9 mouse cellular contexts compared by ENCODE assay signal in genomic region chr5:92331635-92332338, GRCm38 (mm10). TPM values are rescaled to one million over a fixed set of nuclear protein-coding genes. Genes with fewer than 3 reads are reported as not detected.
DNase-seq lines count a peak whose midpoint lies in the region; ATAC-seq and TF ChIP-seq lines count a peak whose summit lies in the region.
"Had no signal": no experiment of that assay in that cellular context is flagged by ENCODE, and none has a peak within 500 bp of the region (broad histone marks: within the 10 kb centered on the region; RNA-seq: fewer than 3 reads in every experiment).

Art3 (plus strand) TSS chr5:92331827.

- H3K36me3 ChIP-seq in limb, embryonic 13.5 days = no peaks in the 10 kb centered on the region
- no peaks in the 10 kb centered on the region for H3K36me3 ChIP-seq in limb, embryonic 10.5 days
- no peaks in the 10 kb centered on the region for H3K36me3 ChIP-seq in liver, embryonic 16.5 days (ENCODE audit: control insufficient read depth, insufficient read depth)

- WGBS in limb, embryonic 13.5 days = 89% methylated on average over 17 of the region's 17 CpGs
- 92% methylated on average over 17 of the region's 17 CpGs for WGBS in limb, embryonic 10.5 days
- WGBS in bone marrow, adult 2 months = 75% methylated on average over 17 of the region's 17 CpGs
- WGBS in liver, embryonic 16.5 days (ENCODE audit: insufficient replicate concordance) = 81% methylated on average over 17 of the region's 17 CpGs

- no peak within 1 kb of the TSS for H3K4me3 ChIP-seq in limb, embryonic 13.5 days
- no peak within 1 kb of the TSS for H3K4me3 ChIP-seq in limb, embryonic 10.5 days
- peak within 1 kb of the TSS; percentile 51 for H3K4me3 ChIP-seq in bone marrow, adult 2 months (replicated peaks; ENCODE audit: control insufficient read depth, low read depth, low read length)
- H3K4me3 ChIP-seq in liver, embryonic 16.5 days (ENCODE audit: low read depth, low read length) = no peak within 1 kb of the TSS
- H3K4me3 ChIP-seq: erythroblast, embryonic 14.5 days had no signal

- no peak for TF ChIP-seq CTCF in bone marrow, adult 2 months (IDR thresholded peaks at IDR 0.05; ENCODE audit: control insufficient read depth, insufficient read depth, low read length)

- TF ChIP-seq POLR2A in bone marrow, adult 2 months (IDR thresholded peaks at IDR 0.05; ENCODE audit: borderline replicate concordance, control insufficient read depth, low read depth, low read length) = no peak

- no peaks in the 10 kb centered on the region for H3K9me3 ChIP-seq in limb, embryonic 13.5 days
- no peaks in the 10 kb centered on the region for H3K9me3 ChIP-seq in limb, embryonic 10.5 days (replicated peaks)
- H3K9me3 ChIP-seq in liver, embryonic 16.5 days (replicated peaks; ENCODE audit: control insufficient read depth, low read length) = no peaks in the 10 kb centered on the region

- H3K4me2 ChIP-seq in limb, embryonic 13.5 days (replicated peaks) = no peak within 1 kb of the TSS
- no peak within 1 kb of the TSS; the same call in 1 of the 2 replicates for H3K4me2 ChIP-seq in liver, embryonic 16.5 days (ENCODE audit: low read depth, low read length)

- ATAC-seq in limb, embryonic 13.5 days (ENCODE audit: low FRiP score, low read depth) = no peak
- no peak for ATAC-seq in liver, embryonic 16.5 days (ENCODE audit: low read depth)
- no peak for ATAC-seq in monocyte, adult 5-6 weeks (replicated peaks; ENCODE audit: insufficient number of reproducible peaks, low FRiP score, low TSS enrichment, poor library complexity, severe bottlenecking)
- ATAC-seq in cerebellum, adult (ENCODE audit: insufficient number of reproducible peaks, low FRiP score, low TSS enrichment) = no peak

- H3K27me3 ChIP-seq in limb, embryonic 13.5 days = no peaks in the 10 kb centered on the region
- H3K27me3 ChIP-seq in limb, embryonic 10.5 days (ENCODE audit: low read depth, poor library complexity, severe bottlenecking) = no peaks in the 10 kb centered on the region
- no peaks in the 10 kb centered on the region for H3K27me3 ChIP-seq in liver, embryonic 16.5 days (ENCODE audit: control insufficient read depth, insufficient read depth, low read depth, low read length)

- DNase-seq in limb, embryonic 10.5 days (ENCODE audit: low spot score) = no peak
- DNase-seq in heart, adult 18-20 months = no peak
- no peak for DNase-seq in frontal cortex, postnatal 25 days (ENCODE audit: low spot score in 2 of 2)

- peaks cover 4% of the 10 kb centered on the region for H3K4me1 ChIP-seq in limb, embryonic 13.5 days
- H3K4me1 ChIP-seq in limb, embryonic 10.5 days = no peaks in the 10 kb centered on the region
- H3K4me1 ChIP-seq in bone marrow, adult 2 months (ENCODE audit: control insufficient read depth, insufficient read depth, low read length) = no peaks in the 10 kb centered on the region; the same call in none of the 2 replicates
- no peaks in the 10 kb centered on the region for H3K4me1 ChIP-seq in liver, embryonic 16.5 days (ENCODE audit: control insufficient read depth, low read depth, low read length)

- H3K27ac ChIP-seq in limb, embryonic 13.5 days = peak within 1 kb of the TSS; percentile 49; the same call in 1 of the 2 replicates
- no peak within 1 kb of the TSS for H3K27ac ChIP-seq in limb, embryonic 10.5 days
- H3K27ac ChIP-seq in bone marrow, adult 2 months (ENCODE audit: control insufficient read depth, insufficient read depth, low read depth, low read length, poor library complexity) = 0 out of 2 replicates have a peak within 1 kb of the TSS, but pooled peaks have one; percentile 43
- peak within 1 kb of the TSS; percentile 12; the same call in 1 of the 2 replicates for H3K27ac ChIP-seq in liver, embryonic 16.5 days (ENCODE audit: low read length)

- no peak within 1 kb of the TSS for H3K9ac ChIP-seq in limb, embryonic 13.5 days
- no peak within 1 kb of the TSS for H3K9ac ChIP-seq in liver, embryonic 16.5 days (ENCODE audit: low read depth, low read length)

RNA-seq across cellular contexts. Expression of gene Art3, which starts in this region (rescaled TPM):
- 5.2 and 5.5 TPM in 2 replicates for polyA plus RNA-seq in limb, embryonic 13.5 days (2015; fragmentation: Nextera tagmentation; extraction: Ambion mirVana)
- polyA plus RNA-seq in limb, embryonic 10.5 days (2016; fragmentation: Nextera tagmentation; extraction: Ambion mirVana) = 0.89 and 2.0 TPM in 2 replicates
- 2.4 TPM in 1 of 2 replicates, not detected in the other for polyA plus RNA-seq in bone marrow, adult 2 months (2011; ENCODE audit: insufficient read depth, insufficient read length, low replicate concordance, missing spikeins)
- total RNA-seq in heart, adult 18-20 months (2021) = 100 to 1,000 TPM; 595 to 602 TPM
- polyA plus RNA-seq in liver, embryonic 16.5 days (2015; fragmentation: Nextera tagmentation; extraction: Ambion mirVana) = 0.74 and 0.93 TPM in 2 replicates
- 1.3 to 2.9 TPM (median 1.5 TPM) in 3 replicates for total RNA-seq in monocyte, adult 5-6 weeks (2017)
- polyA plus RNA-seq: erythroblast, embryonic 14.5 days had no signal

Comparison
In these comparisons a context has a peak if more than half of its experiments do, and no peak if none do; other contexts are left out.
1. RNA of gene Art3 (total RNA-seq): 595 to 602 TPM in heart, adult 18-20 months; 1.3 to 2.9 TPM in monocyte, adult 5-6 weeks; every median in the first group is over 100 times any median in the second.